In genomic region chr14:57991761-57992160, GRCm38 (mm10) we compare ENCODE assay signal across 17 mouse cellular contexts.
"Had no signal": no experiment of that assay in that cellular context is flagged by ENCODE, and none has a peak within 500 bp of the region (broad histone marks: within the 10 kb centered on the region; RNA-seq: fewer than 3 reads in every experiment).

No protein-coding gene starts in this region.

- H3K4me1 ChIP-seq: lung, embryonic 15.5 days; midbrain, embryonic 10.5 days; midbrain, embryonic 13.5 days; neural tube, embryonic 13.5 days had no signal

- H3K27ac ChIP-seq: layer of hippocampus, adult 2 months; liver, embryonic 14.5 days; lung, embryonic 15.5 days; midbrain, embryonic 10.5 days; midbrain, embryonic 13.5 days; neural tube, embryonic 13.5 days had no signal

- ATAC-seq: midbrain, embryonic 13.5 days; midbrain, embryonic 16.5 days had no signal

- H3K9ac ChIP-seq: liver, embryonic 14.5 days; lung, embryonic 15.5 days; midbrain, embryonic 13.5 days; neural tube, embryonic 13.5 days had no signal

- H3K4me3 ChIP-seq: layer of hippocampus, adult 2 months; lung, embryonic 15.5 days; megakaryocyte, embryonic 14.5 days; midbrain, embryonic 10.5 days; midbrain, embryonic 13.5 days; myocyte; neural tube, embryonic 13.5 days had no signal

- H3K9me3 ChIP-seq: lung, embryonic 15.5 days had no signal

- DNase-seq: kidney, postnatal 25 days; layer of hippocampus, adult 9-11 months; lung, adult 18-20 months; lung, postnatal 10 days; lung, postnatal 36 days; thymus, adult 18-20 months; thymus, postnatal 36 days had no signal

- H3K4me2 ChIP-seq: liver, embryonic 11.5 days; lung, embryonic 15.5 days; midbrain, embryonic 13.5 days; neural tube, embryonic 13.5 days had no signal

- H3K27me3 ChIP-seq: lung, embryonic 15.5 days; megakaryocyte, embryonic 14.5 days; midbrain, embryonic 13.5 days; neural tube, embryonic 13.5 days had no signal
